Mouse (Mus musculus) urinary bladder, adult 18-20 months (tissue): ENCODE results near the gene 9030612E09Rik.

Source experiments
- DNase-seq, 2 experiments: peaks; one replicate each; pipeline ENCODE4 v3.0.0; 2022; ENCODE audit warnings: low spot score in 2 of 2, mixed read lengths in 2 of 2

Gene 9030612E09Rik

DNA sequence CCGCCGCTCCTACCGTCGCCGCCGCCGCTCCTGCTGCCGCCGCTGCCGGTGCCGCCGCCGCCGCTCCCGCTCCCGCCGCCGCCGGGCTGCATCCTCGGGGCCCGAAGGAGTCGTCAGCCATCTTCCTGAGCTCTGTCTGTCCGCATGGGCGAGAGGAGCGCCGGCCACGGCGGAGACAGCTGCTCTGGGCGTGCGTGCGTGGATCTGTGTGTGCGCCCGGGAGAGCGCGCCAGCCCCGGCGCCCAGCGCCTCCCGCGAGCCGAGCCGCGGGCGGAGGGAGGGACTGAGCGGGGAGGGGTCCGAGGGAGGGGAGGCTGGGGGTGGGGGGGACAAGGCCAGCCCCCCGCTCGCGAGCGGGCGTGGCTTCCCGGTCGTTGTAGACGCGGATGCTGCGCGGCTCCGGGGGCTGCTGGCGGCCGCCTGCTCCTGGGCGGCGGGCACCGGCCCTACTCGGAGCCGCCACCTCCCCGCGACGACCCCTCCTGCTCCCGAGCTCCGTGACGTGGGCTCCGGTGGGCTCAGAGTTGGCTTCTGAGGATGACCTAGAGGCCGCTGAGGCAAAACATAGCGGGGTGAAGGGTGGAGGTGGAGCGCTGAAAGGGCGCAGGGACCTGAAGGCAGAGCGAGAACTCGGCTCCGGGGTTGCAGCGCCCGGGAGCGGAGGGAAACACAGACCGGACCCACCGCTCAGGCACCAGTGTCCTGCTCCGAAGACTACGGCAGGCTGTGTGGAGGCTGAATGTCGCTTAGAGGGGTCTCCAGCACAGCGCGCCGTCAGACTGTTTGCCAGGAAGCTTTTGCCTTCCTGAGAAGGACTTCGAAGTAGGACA is at the start of gene 9030612E09Rik, which contains the start of gene Sobp:
TSS of gene 9030612E09Rik (plus strand) at position 379 of the 830 bp plus-strand sequence.
TSS of gene Sobp (minus strand) at position 205 of the 830 bp plus-strand sequence.
- DNase-seq, result peak; percentile 6 to 51

GRCm38 (mm10) chr10:43128750-43129149 is 45.8 kb upstream of the 9030612E09Rik start:
- DNase-seq, result no peak

GRCm38 (mm10) chr10:43134027-43134426 is 40.5 kb upstream of the 9030612E09Rik start:
- no peak for DNase-seq

- DNase-seq, result no peak
These were observed 31.3 kb upstream of the 9030612E09Rik start for GRCm38 (mm10) chr10:43143173-43143572.

- DNase-seq, result no peak
These were observed 26.0 kb upstream of the 9030612E09Rik start for GRCm38 (mm10) chr10:43148456-43148855.

DNA sequence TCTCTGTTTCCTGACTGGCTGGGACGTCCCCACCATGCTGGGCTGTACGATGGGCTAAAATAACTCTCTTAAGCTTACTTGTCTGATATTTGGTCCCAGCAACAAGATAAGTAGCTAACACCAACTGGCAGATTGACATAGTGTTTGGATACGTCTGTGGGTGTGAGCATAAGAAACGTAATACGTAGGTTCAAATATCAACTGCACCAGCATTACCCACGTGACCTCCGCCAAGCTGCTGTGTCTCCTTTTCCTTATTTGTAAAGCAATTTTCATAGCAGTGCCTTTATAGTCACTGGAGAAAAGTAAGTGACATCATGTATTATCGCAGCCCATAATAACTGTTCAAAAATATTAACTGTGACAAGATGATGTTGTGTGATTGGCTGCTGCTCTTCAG is 21.9 kb upstream of the 9030612E09Rik start:
- no peak for DNase-seq

- peak; percentile 15 to 49 for DNase-seq
These were observed 19.4 kb upstream of the 9030612E09Rik start for GRCm38 (mm10) chr10:43155046-43155560.

DNA sequence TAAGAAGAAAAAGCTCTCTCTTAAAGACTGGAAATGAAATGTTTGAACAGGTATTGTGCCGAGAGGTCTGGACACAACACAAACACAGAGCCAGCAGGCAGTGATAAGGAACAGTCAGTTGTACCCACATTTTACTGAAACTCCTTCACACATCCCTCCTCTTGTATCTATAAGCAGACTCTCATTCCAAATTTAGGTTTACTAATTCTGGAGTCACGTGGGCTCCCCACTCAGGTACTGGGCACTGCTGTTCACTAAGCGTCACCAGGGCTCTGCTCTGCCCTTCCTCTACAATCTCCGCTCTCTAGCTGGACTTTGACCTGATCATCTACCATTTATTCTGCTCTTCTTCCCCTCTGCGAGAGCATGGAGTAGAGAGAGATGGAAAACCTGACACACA is 15.6 kb upstream of the 9030612E09Rik start:
- no peak for DNase-seq

GRCm38 (mm10) chr10:43159333-43159732 is 15.2 kb upstream of the 9030612E09Rik start:
- no peak for DNase-seq

- DNase-seq, result no peak
These were observed 12.2 kb upstream of the 9030612E09Rik start for GRCm38 (mm10) chr10:43162318-43162717.

- DNase-seq, result no peak
These were observed 10.1 kb upstream of the 9030612E09Rik start for GRCm38 (mm10) chr10:43164406-43164805.

GRCm38 (mm10) chr10:43166146-43166545 is 8.4 kb upstream of the 9030612E09Rik start:
- DNase-seq, result no peak

DNA sequence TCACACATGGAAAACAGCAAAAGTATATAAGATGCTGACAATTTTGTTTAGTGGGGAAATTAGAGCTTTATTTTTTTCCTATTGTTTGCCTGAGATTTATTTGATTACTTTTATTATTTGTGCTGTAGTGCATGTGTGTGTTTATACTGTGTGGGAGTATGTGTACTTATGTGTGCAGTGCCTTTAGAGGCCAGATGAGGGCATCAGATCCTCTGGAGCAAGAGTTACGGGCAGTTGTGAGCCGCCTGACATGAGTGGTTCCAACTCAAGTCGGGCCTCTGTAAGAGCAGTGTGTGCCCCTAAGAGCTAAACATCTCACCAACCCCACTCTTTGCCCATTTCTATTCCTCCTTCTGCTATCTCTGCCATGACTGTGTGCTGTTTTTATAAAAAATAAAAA is 7.7 kb upstream of the 9030612E09Rik start:
- no peak for DNase-seq

GRCm38 (mm10) chr10:43168847-43169246 is 5.7 kb upstream of the 9030612E09Rik start:
- no peak for DNase-seq

DNA sequence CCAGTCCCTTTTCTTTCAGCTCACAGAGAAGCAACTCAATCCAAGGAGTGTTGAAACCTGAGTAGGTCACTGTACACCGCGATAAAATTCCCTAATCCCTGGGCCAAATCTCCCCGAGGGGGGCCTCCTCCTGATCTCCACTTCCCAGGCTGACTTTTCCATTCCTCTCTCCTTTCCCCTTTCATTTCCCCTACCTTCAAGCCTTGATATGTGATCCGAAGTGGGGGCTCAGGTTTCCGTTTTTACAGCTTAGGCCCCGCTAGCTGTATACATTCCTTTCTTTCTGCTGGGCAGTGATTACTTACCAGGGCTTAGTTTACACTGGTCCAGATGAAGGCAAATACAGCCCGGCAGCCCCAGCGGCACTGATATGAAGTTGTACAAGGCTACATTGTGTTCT is 3.4 kb upstream of the 9030612E09Rik start:
- DNase-seq, result no peak

DNA sequence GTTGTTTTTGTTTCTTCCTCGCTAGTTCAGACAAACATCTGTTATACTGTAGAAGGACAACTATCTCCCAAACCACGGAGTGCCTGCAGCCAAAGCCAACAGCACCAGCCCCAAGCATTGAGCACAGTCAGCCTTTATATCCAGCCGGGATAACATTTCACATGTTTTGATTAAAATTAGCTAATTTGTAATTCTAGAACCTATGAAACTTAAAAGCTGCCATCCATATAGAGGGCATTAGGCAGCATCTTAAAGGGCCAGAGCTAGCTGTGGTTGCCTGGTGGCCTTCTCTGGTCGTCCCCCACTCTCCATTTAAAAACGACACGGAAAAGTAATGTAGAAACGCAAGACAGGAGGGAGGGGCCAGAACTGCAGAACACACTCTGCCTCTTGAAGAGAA is 2.4 kb upstream of the 9030612E09Rik start:
- DNase-seq, result no peak

DNA sequence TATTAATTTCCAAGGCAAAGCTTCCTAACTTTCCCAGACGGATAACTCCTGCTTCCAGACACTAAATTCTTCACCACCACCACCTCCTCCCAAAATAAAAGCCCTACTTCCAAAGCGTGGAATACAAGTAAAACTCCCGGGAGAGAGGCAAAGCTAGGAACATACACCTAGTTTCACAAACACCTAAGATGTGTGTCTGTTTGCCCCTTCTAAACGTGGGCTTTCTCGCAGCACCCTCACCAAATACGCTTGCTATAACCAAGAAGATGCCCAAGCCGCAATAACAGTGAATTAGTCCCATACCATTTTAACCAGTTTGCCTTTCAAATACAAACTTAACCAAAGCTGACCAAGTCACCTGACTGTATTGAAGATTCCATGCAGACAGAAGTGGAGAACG is 1.9 kb upstream of the 9030612E09Rik start:
- DNase-seq, result no peak

- DNase-seq, result peak; percentile 35 to 61
These were observed 1.2 kb upstream of the 9030612E09Rik start for GRCm38 (mm10) chr10:43173141-43173827.

GRCm38 (mm10) chr10:43173828-43174325 is 627 bp upstream of the 9030612E09Rik start:
- peak in 1 of 2 experiments; percentile 28 for DNase-seq

DNA sequence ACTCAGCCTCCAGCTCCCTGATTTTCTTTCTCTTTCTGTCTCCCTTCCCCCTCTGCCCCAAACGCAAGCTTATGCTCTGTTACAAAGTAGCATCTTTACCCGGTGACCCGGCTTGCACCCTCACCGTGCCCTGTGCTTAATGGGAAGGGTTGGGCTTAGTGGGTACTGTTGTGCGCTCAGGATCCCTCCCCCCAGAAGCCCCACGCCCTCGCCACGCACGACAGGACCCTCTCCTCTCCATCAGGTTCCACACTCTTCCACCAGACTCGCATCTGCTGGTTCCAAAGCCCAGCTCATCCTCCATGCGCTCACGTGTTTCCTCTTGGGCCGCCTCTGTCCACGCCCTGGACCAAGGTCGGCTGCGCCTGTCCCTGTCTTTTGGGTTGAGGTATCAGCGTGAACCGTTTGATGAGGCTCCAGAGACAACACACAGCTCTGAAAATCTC is 675 bp downstream of the 9030612E09Rik start:
- DNase-seq, result no peak

GRCm38 (mm10) chr10:43180313-43180912 is 5.9 kb downstream of the 9030612E09Rik start:
- no peak for DNase-seq

DNA sequence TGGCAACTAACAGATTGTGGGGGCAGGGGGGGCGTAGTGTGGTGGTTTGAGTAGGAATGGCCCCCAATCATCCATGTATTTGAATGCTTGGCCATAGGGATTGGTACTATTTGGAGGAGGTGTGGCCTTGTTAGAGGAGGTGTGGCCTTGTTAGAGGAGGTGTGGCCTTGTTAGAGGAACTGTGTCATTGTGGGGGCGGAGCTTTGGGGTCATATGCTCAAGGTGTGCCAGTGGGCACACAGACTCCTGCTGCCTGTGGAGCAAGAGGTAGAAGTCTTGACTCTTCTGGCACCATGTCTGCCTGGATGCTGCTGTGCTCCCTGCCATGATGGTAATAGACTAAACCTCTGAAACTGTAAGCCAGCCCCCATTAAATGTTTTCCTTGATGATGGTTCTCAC is 25.7 kb downstream of the 9030612E09Rik start:
- DNase-seq, result no peak
